Mouse (Mus musculus) intestine, embryonic 16.5 days (tissue): Measurements from ENCODE around the gene Zfp618. TPM values are rescaled to one million over a fixed set of nuclear protein-coding genes. Genes with fewer than 3 reads are reported as not detected.
A peak's percentile ranks its signal among the peaks of the same experiment; 100 is the strongest.

Experiments used
- ATAC-seq: fragments of 200-750 bp; cut with Nextera tagmentation; 2 replicates; pipeline ENCODE4 v1.8.0; 2017; ENCODE audit warnings: moderate TSS enrichment, moderate library complexity
- H3K27ac ChIP-seq: fragments of 300-500 bp; sonication (generic); 2 replicates; pipeline ENCODE4 v1.5.1; 2014; ENCODE audit warnings: mild to moderate bottlenecking, low read length
- H3K27me3 ChIP-seq: fragments of 300-500 bp; sonication (generic); replicated peaks from 2 replicates; pipeline ENCODE4 v1.6.1; 2014; ENCODE audit warnings: low read length, control low read depth, mixed read lengths; ENCODE audit not compliant: control insufficient read depth, insufficient read depth
- H3K36me3 ChIP-seq: fragments of 300-500 bp; sonication (generic); 2 replicates; pipeline ENCODE4 v1.6.1; 2014; ENCODE audit warnings: low read length, control low read depth; ENCODE audit not compliant: control insufficient read depth, insufficient read depth
- H3K4me1 ChIP-seq: fragments of 300-500 bp; sonication (generic); 2 replicates; pipeline ENCODE4 v1.6.1; 2014; ENCODE audit warnings: low read length, control low read depth, mixed read lengths; ENCODE audit not compliant: control insufficient read depth, insufficient read depth
- H3K4me2 ChIP-seq: fragments of 300-500 bp; sonication (generic); 2 replicates; pipeline ENCODE4 v1.6.1; 2014; ENCODE audit warnings: low read depth, low read length, control low read depth
- H3K4me3 ChIP-seq: fragments of 300-500 bp; sonication (generic); 2 replicates; pipeline ENCODE4 v1.5.1; 2014; ENCODE audit warnings: mild to moderate bottlenecking, low read length
- H3K9ac ChIP-seq: fragments of 300-500 bp; sonication (generic); 2 replicates; pipeline ENCODE4 v1.6.1; 2014; ENCODE audit warnings: low read depth, low read length
- H3K9me3 ChIP-seq: fragments of 300-500 bp; sonication (generic); 2 replicates; pipeline ENCODE4 v1.6.1; 2016; ENCODE audit warnings: low read length, control low read depth; ENCODE audit not compliant: control insufficient read depth
- WGBS: fragments of 180-500 bp; shearing (Covaris S2); extraction: QIAGEN DNeasy Blood & Tissue Kit; methylation state at CpG from one replicate; pipeline ENCODE4 v1.1.7; 2014; 5-methylcytosine and 5-hydroxymethylcytosine counted together
- polyA plus RNA-seq: library from polyadenylated mRNA; unstranded; fragments of >200 nt; fragmentation: Nextera tagmentation; extraction: Ambion mirVana; gene quantifications from 2 replicates; pipeline ENCODE4 v1.2.1, GENCODE M21; 2015

The Zfp618 gene
- polyA plus RNA-seq, 1 experiment from 2014 or later, result 15.0 TPM

GRCm38 (mm10) chr4:63064911-63065310, 99.5 kb downstream of the Zfp618 start:
- Histone ChIP-seq H3K9ac (no peak overlapping the region), H3K36me3 (no peaks in the 10 kb centered on the region), H3K27ac (no peak overlapping the region), H3K4me3 (no peak overlapping the region), H3K27me3 (no peaks in the 10 kb centered on the region), H3K9me3 (no peaks in the 10 kb centered on the region), H3K4me2 (no peak overlapping the region), H3K4me1 (peaks cover 10% of the 10 kb centered on the region)
- WGBS, result 85% methylated on average over 9 of the region's 9 CpGs
- no peak for ATAC-seq

- no peaks in the 10 kb centered on the region for H3K36me3 ChIP-seq
- no peak overlapping the region for H3K9ac ChIP-seq
- no peaks in the 10 kb centered on the region for H3K9me3 ChIP-seq
- no peak overlapping the region for H3K27ac ChIP-seq
- WGBS, result 85% methylated on average over 4 of the region's 4 CpGs
- no peaks in the 10 kb centered on the region for H3K27me3 ChIP-seq
- H3K4me2 ChIP-seq, result no peak overlapping the region
- peaks cover 19% of the 10 kb centered on the region for H3K4me1 ChIP-seq
- no peak for ATAC-seq
- H3K4me3 ChIP-seq, result no peak overlapping the region
Observed at GRCm38 (mm10) chr4:63066796-63067195, 101.4 kb downstream of the Zfp618 start.

GRCm38 (mm10) chr4:63067822-63068221, 102.4 kb downstream of the Zfp618 start:
- ATAC-seq, result no peak

GRCm38 (mm10) chr4:63068499-63069175, 103.3 kb downstream of the Zfp618 start:
- no peaks in the 10 kb centered on the region for H3K9me3 ChIP-seq
- no peaks in the 10 kb centered on the region for H3K36me3 ChIP-seq
- WGBS, result 90% methylated on average over 12 of the region's 12 CpGs
- H3K27me3 ChIP-seq, result no peaks in the 10 kb centered on the region
- no peak overlapping the region for H3K9ac ChIP-seq
- H3K4me3 ChIP-seq, result no peak overlapping the region
- H3K27ac ChIP-seq, result no peak overlapping the region
- no peak for ATAC-seq
- H3K4me1 ChIP-seq, result peaks cover 32% of the 10 kb centered on the region
- H3K4me2 ChIP-seq, result no peak overlapping the region

More at GRCm38 (mm10) chr4:63067822-63068221, 102.4 kb downstream of the Zfp618 start:
- WGBS, result 63% methylated on average over 6 of the region's 6 CpGs
- H3K27me3 ChIP-seq, result no peaks in the 10 kb centered on the region
- no peak overlapping the region for H3K4me3 ChIP-seq
- H3K4me1 ChIP-seq, result peaks cover 28% of the 10 kb centered on the region
- H3K4me2 ChIP-seq, result no peak overlapping the region
- no peak overlapping the region for H3K9ac ChIP-seq
- no peaks in the 10 kb centered on the region for H3K36me3 ChIP-seq
- H3K27ac ChIP-seq, result no peak overlapping the region
- no peaks in the 10 kb centered on the region for H3K9me3 ChIP-seq

- H3K9ac ChIP-seq, result 0 out of 2 replicates have a peak overlapping the region, but pooled peaks have one; percentile 32
- peak overlapping the region; percentile 68 for H3K27ac ChIP-seq
- H3K27me3 ChIP-seq, result no peaks in the 10 kb centered on the region
- H3K36me3 ChIP-seq, result no peaks in the 10 kb centered on the region
- 32% methylated on average over 15 of the region's 15 CpGs for WGBS
- no peaks in the 10 kb centered on the region for H3K9me3 ChIP-seq
- ATAC-seq, result peak; percentile 86
- no peak overlapping the region for H3K4me2 ChIP-seq
- no peak overlapping the region for H3K4me3 ChIP-seq
- peaks cover 32% of the 10 kb centered on the region for H3K4me1 ChIP-seq
Observed at GRCm38 (mm10) chr4:63071413-63072260, 106.3 kb downstream of the Zfp618 start.

- no peaks in the 10 kb centered on the region for H3K9me3 ChIP-seq
- no peak overlapping the region for H3K4me3 ChIP-seq
- no peaks in the 10 kb centered on the region for H3K27me3 ChIP-seq
- no peak overlapping the region for H3K9ac ChIP-seq
- ATAC-seq, result no peak
- H3K27ac ChIP-seq, result no peak overlapping the region
- 81% methylated on average over 2 of the region's 2 CpGs for WGBS
- no peaks in the 10 kb centered on the region for H3K36me3 ChIP-seq
- peaks cover 29% of the 10 kb centered on the region for H3K4me1 ChIP-seq
- no peak overlapping the region for H3K4me2 ChIP-seq
Observed at GRCm38 (mm10) chr4:63073139-63073538, 107.8 kb downstream of the Zfp618 start.

- 81% methylated on average over 7 of the region's 7 CpGs for WGBS
- Histone ChIP-seq H3K36me3 (peaks cover 7% of the 10 kb centered on the region; the same call in 1 of the 2 replicates), H3K4me2 (no peak overlapping the region), H3K4me3 (no peak overlapping the region), H3K4me1 (no peaks in the 10 kb centered on the region), H3K9me3 (no peaks in the 10 kb centered on the region), H3K27me3 (no peaks in the 10 kb centered on the region), H3K9ac (no peak overlapping the region), H3K27ac (no peak overlapping the region)
- no peak for ATAC-seq
Observed at GRCm38 (mm10) chr4:63079159-63079558, 113.8 kb downstream of the Zfp618 start.

GRCm38 (mm10) chr4:63084473-63084889, 119.1 kb downstream of the Zfp618 start:
- no peaks in the 10 kb centered on the region for H3K9me3 ChIP-seq
- 83% methylated on average over 8 of the region's 8 CpGs for WGBS

GRCm38 (mm10) chr4:63089484-63089883, 124.1 kb downstream of the Zfp618 start:
- H3K4me3 ChIP-seq, result no peak overlapping the region
- no peak overlapping the region for H3K9ac ChIP-seq
- no peak overlapping the region for H3K4me2 ChIP-seq
- 60% methylated on average over 1 of the region's 1 CpGs for WGBS
- ATAC-seq, result no peak
- H3K36me3 ChIP-seq, result no peaks in the 10 kb centered on the region
- no peak overlapping the region for H3K27ac ChIP-seq
- no peaks in the 10 kb centered on the region for H3K4me1 ChIP-seq
- no peaks in the 10 kb centered on the region for H3K27me3 ChIP-seq
- H3K9me3 ChIP-seq, result no peaks in the 10 kb centered on the region

More at GRCm38 (mm10) chr4:63084473-63084889, 119.1 kb downstream of the Zfp618 start:
- Histone ChIP-seq H3K4me3 (no peak overlapping the region), H3K27me3 (no peaks in the 10 kb centered on the region), H3K4me2 (no peak overlapping the region), H3K27ac (no peak overlapping the region), H3K9ac (no peak overlapping the region), H3K4me1 (no peaks in the 10 kb centered on the region), H3K36me3 (peaks cover 7% of the 10 kb centered on the region; the same call in 1 of the 2 replicates)
- no peak for ATAC-seq
